Mouse (Mus musculus) neural tube, embryonic 14.5 days (tissue): ENCODE results near the gene Ftl1. TPM values are rescaled to one million over a fixed set of nuclear protein-coding genes. Genes with fewer than 3 reads are reported as not detected.
A peak's percentile ranks its signal among the peaks of the same experiment; 100 is the strongest.
"Not testable (repeated sequence)": the region's sequence is repeated elsewhere in the genome, so short reads cannot be mapped to it uniquely, and the experiment has no call there.

Experiments used
- ATAC-seq: fragments of 200-750 bp; cut with Nextera tagmentation; 2 replicates; pipeline ENCODE4 v1.8.0; 2017; ENCODE audit warnings: low read depth, mild to moderate bottlenecking, moderate TSS enrichment, moderate library complexity
- H3K27ac ChIP-seq: fragments of 300-500 bp; sonication (generic); 2 replicates; pipeline ENCODE4 v1.5.1; 2014; ENCODE audit warnings: low read depth, mild to moderate bottlenecking, control low read depth, low read length, moderate library complexity, mixed read lengths
- H3K27me3 ChIP-seq: fragments of 300-500 bp; sonication (generic); 2 replicates; pipeline ENCODE4 v1.6.1; 2014; ENCODE audit warnings: low read length; ENCODE audit not compliant: control insufficient read depth, insufficient read depth
- H3K36me3 ChIP-seq: fragments of 300-500 bp; sonication (generic); 2 replicates; pipeline ENCODE4 v1.6.1; 2014; ENCODE audit warnings: low read length, mixed read lengths; ENCODE audit not compliant: control insufficient read depth, insufficient read depth
- H3K4me1 ChIP-seq: fragments of 300-500 bp; sonication (generic); 2 replicates; pipeline ENCODE4 v1.6.1; 2014; ENCODE audit warnings: low read length; ENCODE audit not compliant: control insufficient read depth, insufficient read depth
- H3K4me2 ChIP-seq: fragments of 300-500 bp; sonication (generic); 2 replicates; pipeline ENCODE4 v1.6.1; 2014; ENCODE audit warnings: mild to moderate bottlenecking, low read depth, low read length, control low read depth
- H3K4me3 ChIP-seq: fragments of 300-500 bp; sonication (generic); 2 replicates; pipeline ENCODE4 v1.5.1; 2014; ENCODE audit warnings: low read depth, low read length, control low read depth, mixed read lengths
- H3K9ac ChIP-seq: fragments of 300-500 bp; sonication (generic); replicated peaks from 2 replicates; pipeline ENCODE4 v1.6.1; 2014; ENCODE audit warnings: low read depth, mild to moderate bottlenecking, control low read depth, low read length, mixed read lengths
- H3K9me3 ChIP-seq: fragments of 300-500 bp; sonication (generic); 2 replicates; pipeline ENCODE4 v1.6.1; 2016; ENCODE audit warnings: low read length; ENCODE audit not compliant: control insufficient read depth
- WGBS: fragments of 180-500 bp; shearing (Covaris S2); extraction: QIAGEN DNeasy Blood & Tissue Kit; methylation state at CpG from one replicate; pipeline ENCODE4 v1.1.7; 2014; 5-methylcytosine and 5-hydroxymethylcytosine counted together
- polyA plus RNA-seq: library from polyadenylated mRNA; unstranded; fragments of >200 nt; fragmentation: Nextera tagmentation; extraction: Ambion mirVana; gene quantifications from 2 replicates; pipeline ENCODE4 v1.2.1, GENCODE M21; 2014

Ftl1 gene
- 5,062 and 5,088 TPM in 2 replicates for polyA plus RNA-seq

DNA sequence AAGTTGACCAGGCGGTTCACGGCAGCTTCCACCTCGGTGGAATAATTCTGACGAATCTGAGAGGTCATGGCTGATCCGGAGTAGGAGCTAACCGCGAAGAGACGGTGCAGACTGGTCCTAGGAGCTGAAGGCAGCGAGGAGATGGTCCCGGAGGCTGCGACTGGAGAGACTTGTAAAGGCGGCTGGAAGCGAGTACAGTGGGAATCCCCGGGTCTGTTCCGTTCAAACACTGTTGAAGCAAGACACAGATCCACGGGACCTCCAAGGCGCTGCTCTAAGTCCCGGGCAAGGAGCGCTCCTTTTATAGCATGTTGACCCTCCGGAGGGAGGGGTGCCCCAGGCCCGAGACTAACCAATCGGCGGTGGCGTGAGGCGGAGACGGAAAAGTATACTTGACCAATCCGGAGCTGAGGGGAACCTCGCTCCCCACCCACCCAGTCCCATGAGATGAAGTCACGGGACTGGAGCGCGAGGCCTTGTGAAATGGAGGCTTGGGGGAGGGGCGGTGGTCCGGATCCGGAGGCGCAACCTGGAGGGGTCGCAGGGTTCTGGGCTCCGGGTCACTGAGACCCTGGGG, at the start of gene Ftl1:
Ftl1 (minus strand) TSS at position 321 of the 577 bp plus-strand sequence.
- peak within 1 kb of the TSS; percentile 78 for H3K4me3 ChIP-seq
- H3K27me3 ChIP-seq, H3K9me3 ChIP-seq: not testable (repeated sequence)
- peak within 1 kb of the TSS; percentile 81 for H3K9ac ChIP-seq
- H3K36me3 ChIP-seq = peaks cover 28% of the 10 kb centered on the region
- 0% methylated on average over 27 of the region's 37 CpGs for WGBS
- H3K4me1 ChIP-seq = peaks cover 24% of the 10 kb centered on the region
- H3K27ac ChIP-seq = peak within 1 kb of the TSS; percentile 94
- H3K4me2 ChIP-seq = peak within 1 kb of the TSS; percentile 94
- peak; percentile 95 for ATAC-seq

DNA sequence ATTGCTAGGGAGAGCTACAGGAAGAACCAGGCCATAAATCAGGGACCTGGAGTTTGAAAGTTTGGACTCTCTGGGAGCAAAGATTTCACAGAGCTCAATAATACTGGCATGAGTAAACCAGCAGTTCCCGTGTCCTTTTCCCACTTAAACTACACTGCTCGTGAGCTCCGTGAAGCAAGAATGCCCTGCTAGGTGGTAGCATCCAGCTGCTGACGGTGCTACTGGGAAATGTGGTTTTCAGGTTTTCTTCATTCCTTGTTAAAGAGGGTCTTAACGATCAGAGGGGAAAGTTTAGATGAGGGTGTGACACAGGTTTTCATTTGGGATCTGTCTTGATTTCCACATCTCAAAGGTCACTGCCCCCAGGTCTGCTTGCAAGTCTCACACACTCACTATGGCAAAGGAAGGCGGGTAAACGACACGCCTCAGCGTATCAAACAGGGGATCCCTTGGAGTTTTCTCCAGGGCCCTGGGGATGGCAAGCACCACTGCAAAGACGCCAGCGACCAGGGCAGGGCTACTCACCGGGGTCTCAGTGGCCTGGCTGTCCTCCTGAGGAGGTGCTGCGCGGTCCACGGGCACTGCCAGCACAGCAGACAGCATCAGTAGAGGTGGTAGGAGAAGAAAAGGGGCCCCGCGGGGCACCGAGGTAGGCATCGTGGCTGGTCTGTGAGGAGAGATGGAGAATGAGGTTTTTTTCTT, 49.6 kb upstream of the Ftl1 start:
- ATAC-seq = no peak; the same call in none of the 2 replicates
- Histone ChIP-seq H3K9me3 (no peaks in the 10 kb centered on the region), H3K4me3 (peak overlapping the region; percentile 68), H3K27ac (peak overlapping the region; percentile 8; the same call in 1 of the 2 replicates), H3K36me3 (no peaks in the 10 kb centered on the region), H3K4me1 (peaks cover 10% of the 10 kb centered on the region), H3K27me3 (no peaks in the 10 kb centered on the region), H3K9ac (peak overlapping the region; percentile 76), H3K4me2 (peak overlapping the region; percentile 97)
- WGBS = 37% methylated on average over 19 of the region's 19 CpGs

DNA sequence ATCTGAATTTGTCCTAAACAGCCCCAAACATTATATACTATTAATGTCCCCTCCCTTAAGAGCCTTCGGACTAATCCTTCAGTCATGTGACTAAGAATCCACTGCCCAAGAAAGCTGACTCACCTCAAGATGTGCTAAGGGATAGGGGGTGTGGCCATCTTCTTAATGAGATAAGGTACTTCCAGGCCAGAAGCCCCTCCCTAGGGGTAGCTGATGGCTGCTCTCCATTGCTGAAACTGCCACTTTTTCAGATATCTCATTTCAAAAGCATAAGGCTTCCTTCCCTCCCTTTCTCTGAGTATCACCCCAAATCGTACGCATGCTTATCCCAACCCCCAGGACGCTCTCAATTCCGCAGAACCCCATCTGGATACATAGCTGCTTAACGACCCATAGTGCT, 48.9 kb upstream of the Ftl1 start:
- Histone ChIP-seq H3K9me3 (no peaks in the 10 kb centered on the region), H3K4me3 (no peak overlapping the region), H3K36me3 (no peaks in the 10 kb centered on the region), H3K27me3 (no peaks in the 10 kb centered on the region), H3K9ac (no peak overlapping the region), H3K27ac (no peak overlapping the region), H3K4me1 (peaks cover 10% of the 10 kb centered on the region), H3K4me2 (no peak overlapping the region; the same call in 1 of the 2 replicates)
- no peak for ATAC-seq
- WGBS = 82% methylated on average over 6 of the region's 6 CpGs

DNA sequence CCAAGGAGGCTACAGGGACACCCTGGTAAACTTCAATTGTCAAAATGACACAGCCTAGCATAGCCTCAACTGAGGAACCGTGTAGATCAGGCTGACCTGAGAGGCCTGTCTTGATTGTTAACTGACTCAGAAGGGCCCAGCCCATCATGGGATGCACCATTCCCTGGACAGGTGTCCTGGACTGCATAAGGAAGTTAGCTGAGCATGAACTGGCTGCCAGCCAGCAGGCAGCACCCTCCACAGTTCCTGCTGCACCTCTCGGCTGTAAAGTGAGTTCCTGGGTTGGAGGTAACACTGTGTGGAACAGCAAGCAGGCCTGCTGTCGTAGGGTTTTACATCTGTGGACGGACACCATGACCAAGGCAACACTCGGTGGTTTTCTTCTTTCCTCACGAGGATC, 47.9 kb upstream of the Ftl1 start:
- H3K27ac ChIP-seq = no peak overlapping the region
- 0 out of 2 replicates have a peak, but pooled peaks cover 2% of the 10 kb centered on the region for H3K36me3 ChIP-seq
- no peak for ATAC-seq
- 91% methylated on average over 6 of the region's 6 CpGs for WGBS
- no peak overlapping the region for H3K4me3 ChIP-seq
- H3K9me3 ChIP-seq = no peaks in the 10 kb centered on the region
- H3K27me3 ChIP-seq = no peaks in the 10 kb centered on the region
- no peak overlapping the region for H3K4me2 ChIP-seq
- no peak overlapping the region for H3K9ac ChIP-seq
- peaks cover 10% of the 10 kb centered on the region for H3K4me1 ChIP-seq

DNA sequence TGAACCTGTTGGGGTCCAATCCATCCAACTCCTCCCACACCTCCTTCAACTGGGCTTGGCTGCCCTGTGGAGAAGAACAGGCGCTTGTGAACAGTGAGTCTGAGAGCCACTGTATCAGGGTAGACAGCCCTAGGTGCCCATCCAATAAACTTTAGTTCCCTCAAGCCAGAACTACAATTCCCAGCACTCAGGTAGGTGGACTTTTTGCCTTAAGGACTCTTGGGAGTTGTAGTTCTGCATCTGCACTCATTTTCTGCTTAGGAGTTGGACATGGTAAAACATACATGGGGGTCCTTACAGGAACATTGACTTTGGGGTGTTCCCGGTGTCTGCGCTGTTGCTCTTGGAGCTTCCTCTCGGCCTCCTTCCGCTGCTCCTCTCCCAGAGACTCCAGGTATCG, 38.7 kb upstream of the Ftl1 start:
- Histone ChIP-seq H3K9me3 (no peaks in the 10 kb centered on the region), H3K36me3 (peaks cover 51% of the 10 kb centered on the region), H3K4me3 (no peak overlapping the region), H3K9ac (no peak overlapping the region), H3K27ac (no peak overlapping the region), H3K4me1 (no peaks in the 10 kb centered on the region), H3K4me2 (no peak overlapping the region), H3K27me3 (no peaks in the 10 kb centered on the region)
- ATAC-seq = no peak
- 99% methylated on average over 6 of the region's 6 CpGs for WGBS

DNA sequence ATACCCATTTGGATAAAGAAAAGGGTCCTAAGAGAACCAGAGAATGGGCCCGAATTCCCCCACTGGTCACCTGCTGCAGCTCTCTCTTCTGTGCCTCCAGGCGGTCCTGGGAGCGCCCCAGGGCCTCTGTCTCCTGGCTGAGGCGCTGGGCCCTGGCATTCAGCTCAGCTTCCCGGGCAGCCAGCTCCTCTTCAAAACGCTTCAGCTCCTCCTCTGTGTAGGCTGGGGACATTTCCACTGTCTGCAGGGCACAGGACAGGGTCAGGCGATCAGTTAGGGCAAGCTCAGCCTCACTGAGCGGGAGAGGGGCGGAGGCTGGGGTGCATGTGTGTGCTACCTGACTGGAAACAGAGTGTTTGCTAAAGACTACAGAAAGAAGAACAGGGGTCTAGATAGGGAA, 34.9 kb upstream of the Ftl1 start:
- H3K4me3 ChIP-seq = no peak overlapping the region
- no peaks in the 10 kb centered on the region for H3K9me3 ChIP-seq
- ATAC-seq = no peak
- H3K4me1 ChIP-seq = peaks cover 4% of the 10 kb centered on the region; the same call in 1 of the 2 replicates
- no peak overlapping the region for H3K27ac ChIP-seq
- H3K36me3 ChIP-seq = peaks cover 55% of the 10 kb centered on the region
- no peak overlapping the region for H3K9ac ChIP-seq
- 86% methylated on average over 9 of the region's 9 CpGs for WGBS
- H3K4me2 ChIP-seq = no peak overlapping the region
- no peaks in the 10 kb centered on the region for H3K27me3 ChIP-seq

DNA sequence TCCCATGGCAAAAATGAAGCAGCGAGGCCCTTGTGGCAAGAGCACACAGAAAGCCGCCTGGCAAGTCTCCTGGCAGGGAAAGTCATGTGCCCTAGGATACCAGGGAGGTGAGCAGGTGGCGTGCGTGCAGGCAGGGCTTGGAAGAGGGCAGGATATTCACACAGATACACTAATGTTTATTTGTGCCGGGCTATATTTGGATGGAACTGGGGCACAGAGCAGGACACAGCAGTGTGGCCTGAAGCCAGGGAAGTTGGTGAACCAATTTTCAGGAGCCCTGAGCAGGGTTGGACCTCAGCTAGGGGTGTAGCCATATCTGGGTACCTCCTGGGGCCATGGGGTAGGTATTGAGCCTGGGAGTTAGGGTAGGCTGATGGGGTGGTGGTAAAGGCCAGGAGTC, 33.3 kb upstream of the Ftl1 start:
- Histone ChIP-seq H3K4me2 (no peak overlapping the region), H3K9ac (no peak overlapping the region), H3K4me3 (no peak overlapping the region), H3K9me3 (no peaks in the 10 kb centered on the region), H3K36me3 (peaks cover 41% of the 10 kb centered on the region), H3K27me3 (no peaks in the 10 kb centered on the region), H3K4me1 (peaks cover 4% of the 10 kb centered on the region; the same call in 1 of the 2 replicates), H3K27ac (no peak overlapping the region)
- ATAC-seq = no peak
- 94% methylated on average over 5 of the region's 5 CpGs for WGBS

DNA sequence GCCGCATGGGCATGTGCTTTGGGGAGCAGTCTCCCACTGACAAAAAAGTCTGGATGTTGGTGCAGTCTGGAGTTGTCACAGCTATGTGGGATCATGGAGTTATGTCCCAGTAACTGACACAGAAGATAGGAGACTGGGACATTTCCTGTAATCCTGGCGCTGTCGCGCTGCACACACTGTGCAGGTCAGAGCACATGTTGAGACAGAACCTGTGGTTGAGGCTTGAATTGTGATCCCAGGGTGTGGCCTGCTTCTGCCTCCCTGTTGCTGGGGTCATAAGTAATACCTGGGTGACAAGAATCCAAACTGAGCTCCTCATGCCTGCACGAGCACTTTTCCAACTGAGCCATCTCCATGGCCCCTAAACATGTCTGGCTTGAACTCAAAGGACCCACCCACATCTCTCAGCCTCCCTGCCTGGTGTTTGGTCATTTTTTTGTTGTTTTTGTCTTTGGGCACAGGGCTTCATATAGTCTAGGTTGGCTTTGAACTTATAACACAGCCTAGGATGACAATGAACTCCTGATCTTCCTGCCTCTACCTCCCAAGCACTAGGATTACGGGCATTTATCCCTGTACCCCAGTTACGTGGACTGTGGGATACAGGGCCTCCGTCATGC, 32.7 kb upstream of the Ftl1 start:
- no peak for ATAC-seq
- no peak overlapping the region for H3K4me3 ChIP-seq

DNA sequence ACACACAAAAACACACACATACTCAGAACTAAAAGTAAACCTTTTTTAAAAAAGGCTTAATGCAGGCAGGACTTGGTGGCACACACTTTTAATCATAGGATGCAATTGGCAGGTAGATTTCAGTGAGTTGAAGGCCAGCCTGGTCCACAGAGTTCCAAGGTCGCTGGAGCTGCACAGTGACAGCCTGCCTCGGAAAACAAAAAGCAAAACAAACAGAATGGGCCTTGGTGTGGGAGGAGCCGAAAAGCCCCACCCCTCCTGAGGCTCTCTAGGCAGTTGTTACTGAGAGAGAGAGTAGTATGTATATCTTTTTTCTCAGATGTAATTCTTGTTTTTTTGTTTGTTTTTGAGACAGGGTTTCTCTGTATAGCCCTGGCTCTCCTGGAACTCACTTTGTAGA, 31.6 kb upstream of the Ftl1 start:
- Histone ChIP-seq H3K4me2 (no peak overlapping the region), H3K27ac (no peak overlapping the region), H3K36me3 (peaks cover 30% of the 10 kb centered on the region), H3K9ac (no peak overlapping the region; the same call in 1 of the 2 replicates), H3K27me3 (no peaks in the 10 kb centered on the region), H3K4me3 (no peak overlapping the region), H3K9me3 (no peaks in the 10 kb centered on the region), H3K4me1 (peaks cover 4% of the 10 kb centered on the region; the same call in 1 of the 2 replicates)
- WGBS = 11% methylated on average over 3 of the region's 3 CpGs
- ATAC-seq = no peak

More for the DNA sequence above, 32.7 kb upstream of the Ftl1 start:
- 96% methylated on average over 8 of the region's 8 CpGs for WGBS
- peaks cover 36% of the 10 kb centered on the region for H3K36me3 ChIP-seq
- no peak overlapping the region for H3K27ac ChIP-seq
- no peaks in the 10 kb centered on the region for H3K9me3 ChIP-seq
- no peaks in the 10 kb centered on the region for H3K27me3 ChIP-seq
- H3K9ac ChIP-seq = no peak overlapping the region
- no peak overlapping the region for H3K4me2 ChIP-seq
- H3K4me1 ChIP-seq = peaks cover 4% of the 10 kb centered on the region; the same call in 1 of the 2 replicates
